Mouse (Mus musculus): ENCODE measurements around the gene Slc25a12.
"Not testable (repeated sequence)": the region's sequence is repeated elsewhere in the genome, so short reads cannot be mapped to it uniquely, and the experiment has no call there.

Gene Slc25a12

GRCm38 (mm10) chr2:71367125-71367880, at the start of gene Slc25a12:
Slc25a12 (minus strand) TSS chr2:71367749.
- DNase-seq (ENCODE audit: low spot score) = peak; percentile 56

- no peak for DNase-seq (ENCODE audit: low spot score)
These were observed 38.1 kb upstream of the Slc25a12 start for GRCm38 (mm10) chr2:71405613-71406012.

GRCm38 (mm10) chr2:71389864-71390263, 22.3 kb upstream of the Slc25a12 start:
- DNase-seq (ENCODE audit: low spot score) = no peak

GRCm38 (mm10) chr2:71388951-71389763, 21.6 kb upstream of the Slc25a12 start, which contains the start of gene Hat1:
Hat1 (plus strand) TSS chr2:71388958.
- DNase-seq (ENCODE audit: low spot score) = peak; percentile 94

GRCm38 (mm10) chr2:71387766-71388165, 20.2 kb upstream of the Slc25a12 start:
- no peak for DNase-seq (ENCODE audit: low spot score)

- no peak for DNase-seq (ENCODE audit: low spot score)
These were observed 16.3 kb upstream of the Slc25a12 start for GRCm38 (mm10) chr2:71383890-71384289.

- no peak for DNase-seq (ENCODE audit: low spot score)
These were observed 14.4 kb upstream of the Slc25a12 start for GRCm38 (mm10) chr2:71381962-71382361.

GRCm38 (mm10) chr2:71377426-71377825, 9.9 kb upstream of the Slc25a12 start:
- no peak for DNase-seq (ENCODE audit: low spot score)

GRCm38 (mm10) chr2:71376433-71376906, 8.9 kb upstream of the Slc25a12 start:
- no peak for DNase-seq (ENCODE audit: low spot score)

GRCm38 (mm10) chr2:71374275-71375155, 7.0 kb upstream of the Slc25a12 start:
- DNase-seq (ENCODE audit: low spot score) = no peak

GRCm38 (mm10) chr2:71372261-71372660, 4.7 kb upstream of the Slc25a12 start:
- DNase-seq (ENCODE audit: low spot score) = not testable (repeated sequence)

- no peak for DNase-seq (ENCODE audit: low spot score)
These were observed 4.2 kb upstream of the Slc25a12 start for GRCm38 (mm10) chr2:71371790-71372189.

GRCm38 (mm10) chr2:71368086-71368485, 537 bp upstream of the Slc25a12 start:
- no peak for DNase-seq (ENCODE audit: low spot score)

- DNase-seq (ENCODE audit: low spot score) = no peak
These were observed 878 bp downstream of the Slc25a12 start for GRCm38 (mm10) chr2:71366618-71367124.

- no peak for DNase-seq (ENCODE audit: low spot score)
These were observed 7.4 kb downstream of the Slc25a12 start for GRCm38 (mm10) chr2:71360192-71360591.

- DNase-seq (ENCODE audit: low spot score) = no peak
These were observed 9.2 kb downstream of the Slc25a12 start for GRCm38 (mm10) chr2:71358347-71358746.

- DNase-seq (ENCODE audit: low spot score) = no peak
These were observed 13.5 kb downstream of the Slc25a12 start for GRCm38 (mm10) chr2:71354055-71354425.

- no peak for DNase-seq (ENCODE audit: low spot score)
These were observed 14.1 kb downstream of the Slc25a12 start for GRCm38 (mm10) chr2:71353306-71354054.

GRCm38 (mm10) chr2:71351727-71351987, 15.9 kb downstream of the Slc25a12 start:
- no peak for DNase-seq (ENCODE audit: low spot score)

GRCm38 (mm10) chr2:71350904-71351726, 16.4 kb downstream of the Slc25a12 start:
- no peak for DNase-seq (ENCODE audit: low spot score)

Measured in urinary bladder, postnatal 25 days (tissue).